Mouse (Mus musculus): ENCODE results near the gene Cutc. TPM values are rescaled to one million over a fixed set of nuclear protein-coding genes. Genes with fewer than 3 reads are reported as not detected.

Gene Cutc
- total RNA-seq (2021), result 10 to 100 TPM; 15.1 to 16.3 TPM

DNA sequence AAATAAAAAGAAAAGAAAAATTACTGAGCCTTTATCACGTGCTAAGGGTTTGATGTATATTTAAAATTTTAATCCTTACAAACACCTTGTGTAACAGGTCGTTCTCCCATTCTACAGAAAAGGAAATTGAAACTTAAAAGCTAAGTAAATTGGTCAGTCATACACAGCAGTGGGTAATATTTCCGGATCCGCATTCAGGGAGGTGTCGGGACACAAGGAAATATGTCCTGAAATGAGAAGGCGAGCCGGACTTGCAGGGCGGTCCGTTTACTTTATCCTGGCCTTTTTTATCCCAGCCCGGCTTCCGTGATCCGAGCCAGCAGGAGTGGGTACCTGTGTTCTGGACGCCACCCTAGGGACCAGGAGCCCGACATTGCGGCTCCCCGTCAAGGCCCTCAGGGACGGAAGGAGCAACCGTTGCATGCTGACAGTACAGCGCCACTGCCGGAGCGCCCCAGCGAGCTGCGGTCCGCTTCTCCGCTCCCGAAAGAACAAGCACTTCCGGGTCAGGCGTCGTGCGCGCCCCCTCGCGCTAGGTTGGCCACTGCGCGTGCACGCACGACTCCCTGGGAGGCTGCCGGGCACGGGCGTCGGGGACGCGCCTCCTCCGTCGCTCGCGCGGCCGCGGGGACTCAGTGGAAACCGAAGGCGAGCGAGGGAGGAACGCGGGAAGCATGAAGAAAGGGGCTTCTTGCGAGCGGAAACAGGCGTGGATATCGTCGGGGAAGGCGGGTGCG, at the start of gene Cutc, which contains the start of gene Cox15:
Gene Cutc (plus strand): TSS at position 508 of the 737 bp plus-strand sequence.
Gene Cox15 (minus strand): TSS at position 512 of the 737 bp plus-strand sequence.
- peak; percentile 98 to 99 for DNase-seq
- intact Hi-C loops (cut with DNase I), result loop anchor here (2.0 to 10.0 kb wide), 3 partner anchors 78 to 322 kb away; partner anchors contain the start of gene Slc25a28

DNA sequence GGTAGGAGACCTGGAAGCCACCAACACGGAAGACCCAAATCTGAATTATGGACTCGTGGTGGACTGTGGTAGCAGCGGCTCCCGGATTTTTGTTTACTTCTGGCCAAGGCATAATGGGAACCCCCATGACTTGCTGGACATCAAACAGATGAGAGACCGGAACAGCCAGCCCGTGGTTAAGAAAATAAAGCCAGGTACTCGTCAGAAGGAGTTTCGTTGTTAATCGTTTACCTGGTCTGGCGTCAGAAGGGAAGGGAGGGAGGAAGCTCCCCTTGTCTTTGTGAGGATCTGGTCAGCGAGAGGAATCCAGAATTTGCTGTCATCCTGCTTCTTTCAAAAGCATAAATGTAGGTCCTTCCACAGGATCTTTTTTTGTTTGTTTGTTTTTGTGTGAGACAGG, 48.6 kb upstream of the Cutc start:
- intact Hi-C loops (cut with DNase I), result no loop called here
- DNase-seq, result no peak

DNA sequence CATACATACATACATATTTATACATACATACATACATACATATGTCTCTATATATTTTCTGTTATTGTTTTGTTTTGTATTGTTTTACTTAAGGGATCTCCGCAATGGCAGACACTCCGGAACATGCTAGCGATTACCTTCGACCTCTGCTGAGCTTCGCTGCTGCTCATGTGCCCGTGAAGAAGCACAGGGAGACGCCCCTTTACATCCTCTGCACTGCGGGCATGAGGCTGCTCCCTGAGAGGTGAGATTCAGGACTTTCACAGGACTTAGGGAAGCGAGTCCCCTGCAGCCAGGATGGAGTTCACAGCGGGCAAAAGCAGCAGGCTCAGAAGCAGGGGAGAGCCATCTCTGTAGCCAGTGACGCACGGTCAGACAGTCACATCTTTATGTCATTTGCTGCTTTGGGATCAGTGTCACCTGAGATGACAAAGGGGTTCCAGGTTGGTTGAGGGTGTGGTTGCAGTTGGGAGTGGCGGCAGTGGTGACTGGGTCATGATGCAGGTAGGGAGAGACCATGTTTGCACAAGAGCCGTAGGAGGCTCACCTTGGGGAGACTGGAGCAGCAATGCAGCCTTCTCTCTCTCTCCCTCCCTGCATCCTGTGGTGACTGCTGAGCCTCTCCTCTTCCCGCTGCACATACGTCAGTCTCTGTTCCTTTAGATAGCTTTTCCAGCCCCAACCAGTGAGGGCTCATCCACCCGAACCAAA, 47.9 kb upstream of the Cutc start:
- intact Hi-C loops (cut with DNase I), result no loop called here
- DNase-seq, result no peak

DNA sequence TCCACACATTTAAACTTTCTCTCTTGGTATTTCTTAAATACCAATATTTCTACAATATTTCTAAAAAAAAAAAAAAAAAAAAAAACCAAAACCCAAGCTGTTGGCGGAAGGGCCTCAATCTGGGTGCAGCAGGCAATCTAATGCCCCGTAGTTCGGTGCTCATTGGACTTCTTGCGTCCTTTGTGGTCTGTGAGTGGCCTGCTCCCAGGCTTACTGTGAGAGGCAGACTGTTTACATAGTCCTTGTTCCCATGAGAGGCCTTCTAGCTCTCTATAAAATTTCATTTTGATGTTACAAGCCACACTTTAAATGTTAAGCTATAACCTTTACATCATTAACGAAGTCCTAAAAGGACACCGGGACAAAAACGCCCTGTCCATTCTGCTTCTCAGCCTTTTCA, 44.6 kb upstream of the Cutc start:
- intact Hi-C loops (cut with DNase I), result no loop called here

DNA sequence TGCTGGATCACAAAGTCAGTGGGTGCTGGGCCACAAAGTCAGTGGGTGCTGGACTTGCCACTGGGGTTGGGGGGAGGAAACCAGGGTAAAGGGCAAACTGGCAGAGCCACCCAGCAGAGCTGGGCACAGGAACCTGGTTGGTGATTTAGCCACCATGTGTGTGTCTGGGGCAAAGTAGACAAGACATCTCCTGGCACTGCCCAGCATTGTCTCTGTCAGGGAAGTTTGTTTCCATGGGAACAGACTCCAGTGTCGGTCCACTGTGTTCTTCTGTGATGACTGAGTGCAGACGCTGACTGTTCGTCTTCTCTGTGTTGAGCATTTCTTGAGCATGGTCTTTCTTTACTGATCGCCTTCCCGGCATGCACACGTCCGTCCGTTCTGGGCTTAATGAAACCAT, 43.5 kb upstream of the Cutc start:
- intact Hi-C loops (cut with DNase I), result no loop called here
- no peak for DNase-seq

More for the DNA sequence above, 44.6 kb upstream of the Cutc start:
- DNase-seq, result no peak

DNA sequence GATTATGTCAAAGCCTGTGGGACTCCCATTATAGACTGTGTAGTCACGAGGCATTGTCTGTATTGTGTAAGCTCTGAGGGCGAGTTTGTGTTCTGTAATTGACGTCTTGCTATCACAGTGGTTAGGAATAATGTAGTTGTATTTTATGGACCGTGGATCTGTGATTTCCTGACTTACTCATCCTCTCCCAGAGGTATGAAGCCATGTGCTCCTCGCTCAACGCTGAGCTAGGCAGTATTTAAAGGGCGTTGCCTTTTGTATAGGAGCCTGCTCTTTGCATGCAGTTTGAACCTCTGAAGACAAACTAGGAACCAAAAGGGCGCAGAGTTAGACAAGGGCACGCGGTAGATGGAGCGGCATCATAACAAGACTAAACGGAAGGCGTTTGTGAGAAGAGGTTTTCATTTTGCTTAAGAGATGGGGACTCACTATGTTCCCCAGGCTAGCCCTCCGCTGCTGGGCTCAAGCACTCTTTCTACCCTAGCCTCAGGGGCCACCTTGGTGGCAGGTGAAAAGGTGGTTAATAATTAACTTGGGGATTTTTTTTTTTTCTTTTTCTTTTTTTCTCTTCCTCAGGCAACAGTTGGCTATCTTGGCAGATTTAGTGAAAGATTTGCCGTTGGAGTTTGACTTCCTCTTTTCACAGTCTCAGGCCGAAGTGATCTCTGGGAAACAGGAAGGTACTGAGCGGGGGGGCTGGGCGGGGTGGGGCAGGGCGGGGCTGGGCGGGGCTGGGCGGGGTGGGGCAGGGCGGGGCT, 41.5 kb upstream of the Cutc start:
- intact Hi-C loops (cut with DNase I), result no loop called here
- DNase-seq, result peak in 1 of 2 experiments; percentile 25

DNA sequence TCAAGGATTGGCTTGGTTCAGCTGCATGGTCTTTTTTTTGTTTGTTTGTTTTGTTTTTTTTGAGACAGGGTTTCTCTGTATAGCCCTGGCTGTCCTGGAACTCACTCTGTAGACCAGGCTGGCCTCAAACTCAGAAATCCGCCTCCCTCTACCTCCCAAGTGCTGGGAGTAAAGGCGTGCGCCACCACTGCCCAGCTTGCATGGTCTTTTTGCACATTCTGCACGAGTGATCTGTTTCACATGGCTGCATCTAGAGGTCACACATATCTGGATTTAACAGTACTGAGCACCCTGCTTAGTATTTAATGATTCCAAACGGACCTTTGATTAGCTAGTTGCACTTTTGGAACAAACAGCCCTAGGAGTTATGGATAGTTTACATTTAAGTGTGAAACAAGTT, 40.8 kb upstream of the Cutc start:
- DNase-seq, result no peak
- intact Hi-C loops (cut with DNase I), result no loop called here

DNA sequence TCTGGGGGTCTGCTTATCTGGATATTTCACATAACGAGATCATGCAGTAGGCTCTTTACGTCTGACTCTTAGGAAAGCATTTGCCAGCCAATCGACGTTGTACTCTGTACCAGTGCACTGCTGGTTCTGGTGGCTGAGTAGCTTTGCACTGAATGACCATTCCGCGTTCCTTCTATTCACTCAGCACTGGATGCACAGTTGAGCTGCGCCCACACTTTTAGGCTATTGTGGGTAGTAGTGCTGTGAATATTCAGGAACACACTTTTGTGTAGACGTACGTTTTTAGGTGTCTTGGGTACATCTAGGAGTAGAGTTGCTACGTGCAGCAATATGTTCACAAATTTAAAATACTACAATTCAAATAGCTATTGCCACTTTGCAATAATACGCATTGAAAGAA, 32.7 kb upstream of the Cutc start:
- DNase-seq, result no peak
- intact Hi-C loops (cut with DNase I), result no loop called here

DNA sequence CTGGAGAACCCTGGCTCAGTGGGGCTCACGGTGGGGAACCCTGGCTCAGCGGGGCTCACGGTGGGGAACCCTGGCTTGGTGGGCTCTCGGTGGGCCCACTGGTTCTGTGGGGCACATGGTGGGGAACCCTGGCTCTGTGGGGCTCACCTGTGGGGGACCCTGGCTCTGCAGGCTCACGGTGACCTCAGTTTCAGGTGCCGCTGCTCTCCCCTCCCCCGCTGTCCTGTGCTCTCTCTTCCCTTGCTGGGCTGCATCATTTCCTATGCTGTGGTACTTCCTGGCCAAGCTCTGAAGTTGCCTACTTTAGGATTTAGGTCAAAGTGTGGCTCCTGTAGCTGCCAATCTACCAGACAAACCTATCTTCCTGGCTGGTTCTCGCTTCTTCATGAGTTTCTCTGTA, 29.9 kb upstream of the Cutc start:
- intact Hi-C loops (cut with DNase I), result no loop called here

DNA sequence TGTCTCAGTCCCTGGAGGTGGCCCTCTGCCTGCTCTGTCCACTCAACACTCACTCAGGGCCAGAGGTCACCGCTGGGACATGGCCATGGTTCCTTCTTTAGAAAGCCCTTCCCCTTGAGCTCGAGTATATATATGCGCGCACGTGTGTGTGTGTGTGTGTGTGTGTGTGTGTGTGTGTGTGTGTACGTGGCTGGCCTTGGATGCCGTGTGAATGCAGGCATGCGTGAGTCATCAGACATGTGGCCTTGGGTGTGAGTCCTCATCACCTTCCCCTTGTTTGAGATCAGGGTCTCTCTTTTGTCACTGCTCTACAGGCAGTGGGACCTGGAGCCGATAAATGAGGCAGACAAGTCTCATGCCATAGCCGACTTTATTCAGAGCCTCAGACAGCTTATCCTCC, 29.3 kb upstream of the Cutc start:
- intact Hi-C loops (cut with DNase I), result no loop called here
- DNase-seq, result no peak

More for the DNA sequence above, 29.9 kb upstream of the Cutc start:
- no peak for DNase-seq

DNA sequence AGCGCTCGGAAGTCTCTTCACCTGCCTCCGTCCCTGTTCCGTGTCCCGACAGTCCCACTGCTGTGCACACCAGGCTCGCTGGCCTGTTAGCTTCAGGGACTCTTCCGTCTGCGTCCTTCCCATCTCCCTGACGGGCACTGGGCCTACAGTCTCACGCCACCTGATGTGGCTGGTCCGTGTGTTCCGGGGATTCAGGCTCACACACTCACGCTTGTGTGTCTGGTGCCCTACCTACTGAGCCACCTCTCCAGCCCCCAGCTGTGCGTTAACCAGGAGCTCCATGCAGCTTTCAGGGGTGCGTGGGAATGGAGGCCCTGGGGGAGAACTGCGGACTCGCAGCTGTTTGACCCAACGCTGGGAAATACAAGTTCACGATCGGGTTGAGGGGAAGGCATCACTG, 28.6 kb upstream of the Cutc start:
- DNase-seq, result no peak
- intact Hi-C loops (cut with DNase I), result no loop called here

DNA sequence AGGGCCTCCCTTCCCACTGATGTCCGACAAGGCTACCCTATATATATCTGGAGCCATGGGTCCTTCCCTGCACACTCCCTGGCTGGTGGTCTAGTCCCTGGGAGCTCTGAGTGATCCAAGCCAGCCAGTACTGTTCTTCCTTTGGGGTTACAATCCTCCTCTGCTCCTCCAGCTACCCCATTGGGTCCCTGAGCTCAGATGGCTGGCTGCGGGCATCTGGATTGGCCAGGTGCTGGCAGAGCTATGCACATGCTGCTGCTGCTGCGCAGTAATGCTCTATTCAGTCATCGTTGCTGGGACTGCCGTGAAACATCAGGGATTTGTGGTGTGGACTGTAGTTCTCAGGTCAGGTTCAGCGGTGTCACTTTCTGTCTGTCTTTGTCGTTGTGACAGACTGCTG, 28.0 kb upstream of the Cutc start:
- intact Hi-C loops (cut with DNase I), result no loop called here
- DNase-seq, result no peak

DNA sequence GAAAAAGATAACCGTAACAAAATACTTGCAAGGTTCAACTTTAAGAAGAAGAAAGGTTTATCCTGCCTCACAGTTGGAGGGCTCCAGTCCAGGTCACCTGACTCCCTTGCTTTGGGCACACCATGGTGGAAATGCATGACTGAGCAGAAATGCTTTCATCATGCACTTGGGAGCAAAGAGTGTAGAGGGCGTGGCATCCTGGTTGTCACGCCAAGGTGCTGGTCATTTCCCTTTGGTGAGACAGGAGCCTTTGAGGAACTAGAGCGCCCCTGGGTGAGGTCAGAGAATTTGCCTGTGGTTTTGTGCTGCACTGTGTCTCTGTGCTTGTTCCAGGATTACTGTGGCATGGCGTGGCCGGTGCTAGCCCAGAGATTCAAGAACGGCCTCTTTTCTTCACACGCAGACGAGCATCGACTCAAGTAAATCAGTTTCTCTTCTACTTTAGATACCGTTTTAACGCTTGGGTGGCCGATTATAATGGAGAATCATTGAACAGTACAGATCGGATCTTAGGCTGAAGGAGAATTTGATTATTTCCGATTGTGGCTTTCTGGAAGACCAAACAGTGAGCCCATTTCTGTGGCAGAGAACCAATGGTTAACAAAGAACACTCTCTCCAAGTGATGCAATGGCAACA, 26.2 kb upstream of the Cutc start:
- no peak for DNase-seq
- intact Hi-C loops (cut with DNase I), result no loop called here

DNA sequence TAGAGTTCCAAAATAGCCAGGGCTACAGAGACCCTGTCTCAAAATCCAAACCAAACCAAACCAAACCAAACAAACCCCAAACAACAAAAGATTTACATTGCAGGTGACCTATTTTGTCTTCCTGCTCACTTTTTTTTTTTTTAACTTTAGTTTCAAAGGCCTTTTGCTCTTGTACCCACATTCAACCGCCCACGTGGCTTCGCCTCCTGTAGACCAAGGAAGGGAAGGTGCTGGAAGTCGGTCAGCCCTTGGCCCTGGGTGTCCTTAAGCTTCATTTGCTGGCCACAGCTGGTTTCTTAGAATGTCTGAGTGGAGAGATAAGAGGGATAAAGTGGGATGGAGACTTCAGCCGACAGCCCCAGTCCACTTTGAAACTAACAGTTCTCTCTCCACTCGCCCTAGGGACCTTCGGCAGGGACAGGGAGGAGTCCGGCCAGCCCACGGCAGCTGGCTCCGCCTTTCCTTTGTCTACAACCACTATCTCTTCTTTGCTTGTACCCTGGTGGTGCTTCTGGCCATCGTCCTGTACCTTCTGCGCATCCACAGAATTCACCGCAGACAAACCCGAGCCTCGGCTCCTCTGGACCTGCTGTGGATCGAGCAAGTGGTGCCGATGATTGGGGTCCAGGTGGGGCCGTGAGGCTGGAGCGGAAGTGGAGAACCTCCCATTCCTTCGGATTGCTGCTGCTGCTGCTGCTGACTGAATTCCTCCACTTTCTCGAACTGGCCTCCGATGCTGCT, 23.3 kb upstream of the Cutc start:
- peak; percentile 13 to 28 for DNase-seq
- intact Hi-C loops (cut with DNase I), result no loop called here

DNA sequence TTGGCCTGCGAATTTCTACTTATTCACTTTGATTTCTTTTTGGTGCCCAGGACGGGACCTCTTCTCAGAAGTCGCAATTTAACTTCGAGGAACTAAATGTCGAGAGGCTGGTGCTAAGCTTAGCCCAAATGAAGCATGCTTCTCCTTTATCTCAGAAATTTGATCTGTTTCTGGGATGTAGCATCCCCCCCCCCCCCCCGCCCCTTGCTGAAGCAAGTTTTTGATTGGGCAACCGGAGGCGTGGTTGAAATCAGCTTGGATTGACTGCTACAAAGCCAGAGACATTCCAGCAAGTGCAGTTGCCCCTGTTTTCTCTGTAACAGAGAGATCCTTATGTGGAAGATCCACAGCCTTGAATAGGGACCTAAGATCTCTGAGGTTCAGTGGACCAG, 22.8 kb upstream of the Cutc start:
- no peak for DNase-seq

DNA sequence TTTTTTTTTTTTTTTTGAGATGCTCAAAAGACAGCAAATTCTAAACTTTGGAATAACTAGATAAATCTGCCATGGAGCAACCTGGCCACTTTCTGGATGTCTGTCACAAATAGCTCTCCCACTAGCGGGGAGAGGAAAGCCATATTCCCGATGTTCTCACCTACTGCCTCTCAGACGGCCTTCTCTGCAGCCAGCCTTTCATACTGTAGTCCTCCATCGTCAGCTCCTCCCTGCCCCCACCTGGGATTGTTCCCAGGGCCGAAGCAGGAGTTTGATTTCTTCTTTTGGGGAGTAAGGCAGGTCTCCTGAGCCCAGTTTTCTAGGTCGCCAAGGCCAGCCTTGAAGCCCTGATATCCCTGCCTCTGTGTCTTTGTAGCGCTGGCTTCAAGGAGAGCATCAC, 21.6 kb upstream of the Cutc start:
- intact Hi-C loops (cut with DNase I), result no loop called here
- no peak for DNase-seq

More for the DNA sequence above, 22.8 kb upstream of the Cutc start:
- intact Hi-C loops (cut with DNase I), result no loop called here

DNA sequence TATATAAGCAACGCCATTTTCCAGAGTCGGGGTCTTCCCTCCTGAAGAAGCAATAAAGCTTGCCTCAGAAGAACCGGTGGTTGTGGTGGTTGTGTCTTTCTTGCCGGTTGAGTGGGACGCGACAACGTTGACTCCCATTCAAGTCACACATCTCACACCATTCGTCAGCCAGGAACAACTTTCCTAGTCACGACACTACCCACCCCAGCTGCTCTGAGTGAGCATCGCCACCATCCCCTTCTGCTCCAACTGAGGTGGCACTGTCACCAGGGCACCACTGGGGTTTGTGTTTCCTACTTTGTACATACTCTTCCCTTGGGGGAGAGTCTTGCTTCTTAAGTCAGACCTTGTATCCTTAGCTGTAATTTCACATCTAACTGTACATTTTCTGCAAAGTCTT, 14.4 kb upstream of the Cutc start:
- DNase-seq, result no peak
- intact Hi-C loops (cut with DNase I), result no loop called here

DNA sequence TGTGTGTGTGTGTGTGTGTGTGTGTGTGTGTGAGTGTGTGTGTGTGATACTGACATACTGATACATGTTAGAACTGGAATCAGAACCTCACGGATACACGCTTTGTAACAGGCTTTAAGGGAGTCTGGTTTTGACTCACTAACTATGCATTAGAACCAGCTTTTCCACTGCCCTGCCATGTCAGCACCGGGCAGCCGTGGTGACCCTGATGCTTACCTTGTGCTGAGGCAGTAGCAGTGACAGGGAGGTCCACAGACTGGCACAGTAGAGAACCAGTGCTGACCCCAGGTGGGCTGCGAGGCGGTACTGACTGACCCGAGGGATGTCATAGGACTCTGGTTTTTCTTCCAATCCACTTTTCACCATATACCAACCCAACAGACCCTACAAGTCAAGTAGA, 9.4 kb upstream of the Cutc start:
- no peak for DNase-seq
- intact Hi-C loops (cut with DNase I), result no loop called here

DNA sequence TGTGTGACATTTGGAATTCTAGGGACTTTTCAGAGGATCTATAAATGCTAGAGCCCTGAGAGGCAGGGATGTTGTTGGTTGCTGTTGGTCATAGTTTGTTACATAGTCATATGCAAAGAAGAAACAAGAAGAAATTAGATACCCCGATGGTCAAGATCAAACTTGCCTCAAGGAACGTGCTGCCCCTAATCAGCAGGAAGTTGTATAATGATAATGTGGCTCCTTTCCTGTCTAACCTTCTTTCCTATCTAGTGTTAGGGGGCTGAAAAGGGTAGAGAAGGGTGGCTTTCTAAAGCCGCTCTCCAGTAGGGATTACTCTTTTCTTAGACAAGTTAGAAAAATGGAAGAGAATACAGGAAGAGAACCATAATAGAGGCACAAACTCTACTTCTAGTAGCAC, 7.1 kb upstream of the Cutc start:
- no peak for DNase-seq
- intact Hi-C loops (cut with DNase I), result no loop called here

DNA sequence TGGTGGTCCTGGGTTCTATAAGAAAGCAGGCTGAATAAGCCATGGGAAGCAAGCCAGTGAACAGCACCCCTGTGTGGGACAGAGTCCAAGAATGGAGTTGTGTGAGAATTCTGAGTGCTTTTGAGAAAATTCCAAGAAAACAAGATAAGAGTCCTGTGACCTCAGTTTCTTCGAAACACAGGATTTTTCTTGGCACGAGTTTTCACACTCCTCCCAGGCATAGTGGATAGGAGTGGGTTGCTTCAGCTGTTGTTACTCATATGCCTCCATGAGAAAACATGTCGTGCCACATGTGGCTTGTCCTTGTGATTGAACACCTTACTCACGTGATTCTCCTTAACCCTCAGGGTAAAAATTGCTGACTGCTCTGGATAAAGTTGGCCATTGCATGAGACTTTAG, 4.9 kb upstream of the Cutc start:
- DNase-seq, result no peak
- intact Hi-C loops (cut with DNase I), result no loop called here

All from heart, postnatal 36 days (tissue).